Mouse (Mus musculus) liver, adult 2 months (tissue): ENCODE measurements around the gene Defb43.

Experiments used
- CTCF ChIP-seq: fragments of 200-500 bp; IDR thresholded peaks from 2 replicates; pipeline ENCODE4 v1.5.1; 2011; ENCODE audit warnings: low read depth, low read length, control low read depth
- POLR2A ChIP-seq: fragments of 200-500 bp; IDR thresholded peaks from 2 replicates; pipeline ENCODE4 v1.6.1; 2011; ENCODE audit warnings: low read length, control low read depth; ENCODE audit not compliant: insufficient read depth; ENCODE audit errors: extremely low read depth

- no peak for TF ChIP-seq CTCF
- TF ChIP-seq POLR2A, result no peak
Measured at GRCm38 (mm10) chr14:63062184-63062583, 50.6 kb downstream of the Defb43 start.
